Mouse (Mus musculus) forebrain, embryonic 14.5 days (tissue): ENCODE results near the gene Dock4. TPM values are rescaled to one million over a fixed set of nuclear protein-coding genes. Genes with fewer than 3 reads are reported as not detected.

Experiments used
- ATAC-seq: fragments of 200-750 bp; cut with Nextera tagmentation; 2 replicates; pipeline ENCODE4 v1.8.0; 2017; ENCODE audit warnings: mild to moderate bottlenecking, moderate library complexity
- DNase-seq: peaks from one replicate; pipeline ENCODE4 v3.0.0-alpha.2; 2015; ENCODE audit warnings: low spot score
- H3K27ac ChIP-seq: fragments of 300-500 bp; sonication (generic); 2 replicates; pipeline ENCODE4 v1.5.1; 2014; ENCODE audit warnings: low read depth, mild to moderate bottlenecking, control low read depth, low read length, moderate library complexity
- H3K27me3 ChIP-seq: fragments of 300-500 bp; sonication (generic); replicated peaks from 2 replicates; pipeline ENCODE4 v1.6.1; 2014; ENCODE audit warnings: low read length, control low read depth, mixed read lengths; ENCODE audit not compliant: control insufficient read depth, insufficient read depth
- H3K36me3 ChIP-seq: fragments of 300-500 bp; sonication (generic); 2 replicates; pipeline ENCODE4 v1.6.1; 2014; ENCODE audit warnings: low read length, control low read depth; ENCODE audit not compliant: control insufficient read depth, insufficient read depth
- H3K4me1 ChIP-seq: fragments of 300-500 bp; sonication (generic); 2 replicates; pipeline ENCODE4 v1.6.1; 2014; ENCODE audit warnings: antibody characterized with exemption, low read length, control low read depth; ENCODE audit not compliant: control insufficient read depth, insufficient read depth
- H3K4me2 ChIP-seq: fragments of 300-500 bp; sonication (generic); 2 replicates; pipeline ENCODE4 v1.6.1; 2014; ENCODE audit warnings: mild to moderate bottlenecking, control low read depth, low read length
- H3K4me3 ChIP-seq: fragments of 300-500 bp; sonication (generic); 2 replicates; pipeline ENCODE4 v1.5.1; 2014; ENCODE audit warnings: low read depth, low read length, control low read depth
- H3K9ac ChIP-seq: fragments of 300-500 bp; sonication (generic); 2 replicates; pipeline ENCODE4 v1.6.1; 2014; ENCODE audit warnings: mild to moderate bottlenecking, low read length, control low read depth, moderate library complexity
- H3K9me3 ChIP-seq: fragments of 300-500 bp; sonication (generic); replicated peaks from 2 replicates; pipeline ENCODE4 v1.6.1; 2016; ENCODE audit warnings: low read length, control low read depth, mixed read lengths; ENCODE audit not compliant: control insufficient read depth
- WGBS: fragments of 180-500 bp; shearing (Covaris S2); extraction: QIAGEN DNeasy Blood & Tissue Kit; methylation state at CpG from one replicate; pipeline ENCODE4 v1.1.7; 2014; 5-methylcytosine and 5-hydroxymethylcytosine counted together
- polyA plus RNA-seq: library from polyadenylated mRNA; unstranded; fragments of >200 nt; fragmentation: Nextera tagmentation; extraction: Ambion mirVana; gene quantifications from 2 replicates; pipeline ENCODE4 v1.2.1, GENCODE M21; 2014

Dock4 gene
- polyA plus RNA-seq, 1 experiment from 2014 or later: 9.7 TPM

DNA sequence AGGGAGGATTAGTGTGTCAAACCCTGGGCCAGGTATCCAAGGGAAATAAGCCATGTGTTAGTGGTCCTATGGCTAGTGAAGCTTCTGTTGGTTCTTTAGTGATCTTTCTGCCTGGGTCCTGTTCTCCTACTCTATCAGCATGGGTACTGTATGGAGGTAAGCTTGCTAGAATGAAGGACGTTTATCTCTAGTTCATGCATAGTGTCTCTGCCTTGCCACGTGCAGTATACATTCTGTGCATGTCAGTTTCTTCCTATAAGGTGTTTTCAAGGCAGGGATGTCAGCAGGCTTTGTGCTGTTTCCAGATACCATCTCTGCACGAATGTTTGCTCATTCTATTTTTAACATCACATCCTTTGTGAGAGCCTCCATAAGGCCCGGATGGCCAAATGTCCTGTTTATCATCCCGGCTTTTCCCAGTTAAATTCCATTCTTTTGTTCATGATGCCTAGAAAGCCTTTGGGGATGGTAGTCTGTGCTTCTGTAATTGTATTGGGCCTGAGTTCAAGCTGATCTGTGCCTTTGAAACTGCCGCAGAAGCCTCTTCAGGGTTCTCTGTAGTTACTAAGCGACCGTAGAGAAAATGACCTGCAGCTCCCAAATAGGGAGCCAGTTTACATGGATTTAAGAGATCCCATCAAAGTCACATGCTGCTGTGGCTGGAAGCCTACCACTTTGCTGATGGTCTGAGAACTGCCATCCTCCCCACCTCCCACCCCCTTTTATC lies 66.1 kb downstream of the Dock4 start:
- no peaks in the 10 kb centered on the region for H3K9me3 ChIP-seq
- no peaks in the 10 kb centered on the region for H3K27me3 ChIP-seq
- H3K4me2 ChIP-seq: no peak overlapping the region
- peaks cover 15% of the 10 kb centered on the region for H3K4me1 ChIP-seq
- WGBS: 62% methylated on average over 8 of the region's 8 CpGs
- no peak overlapping the region for H3K4me3 ChIP-seq
- no peak overlapping the region for H3K9ac ChIP-seq
- peak; percentile 54 for ATAC-seq
- no peaks in the 10 kb centered on the region for H3K36me3 ChIP-seq
- peak; percentile 54 for DNase-seq
- peak overlapping the region; percentile 39; the same call in 1 of the 2 replicates for H3K27ac ChIP-seq

DNA sequence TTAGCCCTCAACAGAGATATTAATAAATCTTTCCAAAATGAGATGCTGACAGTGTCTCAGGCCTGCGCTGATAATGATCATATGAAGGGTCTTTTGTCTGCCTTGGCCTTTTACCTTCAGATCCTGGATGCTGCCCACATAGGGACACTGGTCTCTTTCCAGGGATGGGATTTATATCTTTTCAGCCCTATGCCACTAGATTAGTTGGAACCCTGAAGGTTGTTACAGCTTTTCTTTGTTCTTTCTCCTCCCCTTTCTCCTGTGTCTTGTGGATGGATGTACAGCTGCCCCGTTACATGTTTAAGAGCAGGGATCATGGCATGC lies 66.6 kb downstream of the Dock4 start:
- no peaks in the 10 kb centered on the region for H3K36me3 ChIP-seq
- DNase-seq (no peak), ATAC-seq (peak; percentile 42; the same call in 1 of the 2 replicates)
- H3K4me2 ChIP-seq: no peak overlapping the region
- H3K27me3 ChIP-seq: no peaks in the 10 kb centered on the region
- H3K27ac ChIP-seq: no peak overlapping the region
- 63% methylated on average over 2 of the region's 2 CpGs for WGBS
- H3K9ac ChIP-seq: no peak overlapping the region
- no peaks in the 10 kb centered on the region for H3K9me3 ChIP-seq
- H3K4me1 ChIP-seq: peaks cover 15% of the 10 kb centered on the region
- no peak overlapping the region for H3K4me3 ChIP-seq

DNA sequence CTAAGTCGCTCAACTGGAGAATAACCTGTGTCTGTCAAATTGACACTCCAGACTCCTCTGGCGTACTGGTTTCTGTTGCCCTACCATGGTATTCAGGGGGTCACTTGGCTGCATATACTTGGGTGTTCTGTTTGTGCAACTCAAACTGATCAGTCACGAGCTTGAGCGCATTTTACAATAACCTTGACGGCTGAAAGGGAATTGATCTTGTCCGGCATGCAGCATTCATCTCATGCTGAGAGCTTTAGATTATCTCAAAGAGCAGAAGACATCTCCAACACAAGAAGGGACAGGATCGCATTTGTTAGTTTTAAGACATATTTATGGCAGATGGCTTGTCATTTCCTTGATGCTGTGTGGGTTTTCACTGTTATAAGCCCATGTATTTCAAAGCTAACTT lies 67.2 kb downstream of the Dock4 start:
- H3K27ac ChIP-seq: no peak overlapping the region
- DNase-seq (no peak), ATAC-seq (no peak)
- 52% methylated on average over 7 of the region's 7 CpGs for WGBS
- no peak overlapping the region for H3K9ac ChIP-seq
- H3K27me3 ChIP-seq: no peaks in the 10 kb centered on the region
- peaks cover 13% of the 10 kb centered on the region for H3K4me1 ChIP-seq
- no peaks in the 10 kb centered on the region for H3K9me3 ChIP-seq
- no peak overlapping the region for H3K4me2 ChIP-seq
- no peaks in the 10 kb centered on the region for H3K36me3 ChIP-seq
- H3K4me3 ChIP-seq: no peak overlapping the region

DNA sequence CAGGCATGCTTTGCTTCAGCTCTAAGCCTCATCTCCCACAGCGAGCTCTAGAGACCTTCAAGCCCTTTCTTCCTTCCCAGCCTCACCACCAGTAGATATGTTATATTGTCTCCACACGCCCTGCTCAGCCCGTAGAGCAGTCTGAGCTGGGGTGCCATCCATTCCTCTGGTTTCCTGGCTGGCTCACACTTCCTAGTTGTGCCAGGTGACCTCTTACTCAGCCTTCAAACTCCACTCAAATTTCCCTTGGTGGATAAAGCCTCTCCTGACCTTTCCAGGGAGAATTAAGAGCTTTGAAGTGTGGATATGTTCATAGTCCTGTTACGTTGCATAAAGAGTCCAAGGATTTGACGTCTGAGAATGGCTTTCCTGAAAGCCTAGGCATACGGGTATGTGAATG lies 68.3 kb downstream of the Dock4 start:
- no peak for ATAC-seq
- Histone ChIP-seq H3K36me3 (no peaks in the 10 kb centered on the region), H3K9ac (no peak overlapping the region), H3K27ac (no peak overlapping the region), H3K27me3 (no peaks in the 10 kb centered on the region), H3K4me2 (no peak overlapping the region), H3K4me3 (no peak overlapping the region), H3K9me3 (no peaks in the 10 kb centered on the region), H3K4me1 (peaks cover 8% of the 10 kb centered on the region)
- 87% methylated on average over 6 of the region's 6 CpGs for WGBS
- no peak for DNase-seq

DNA sequence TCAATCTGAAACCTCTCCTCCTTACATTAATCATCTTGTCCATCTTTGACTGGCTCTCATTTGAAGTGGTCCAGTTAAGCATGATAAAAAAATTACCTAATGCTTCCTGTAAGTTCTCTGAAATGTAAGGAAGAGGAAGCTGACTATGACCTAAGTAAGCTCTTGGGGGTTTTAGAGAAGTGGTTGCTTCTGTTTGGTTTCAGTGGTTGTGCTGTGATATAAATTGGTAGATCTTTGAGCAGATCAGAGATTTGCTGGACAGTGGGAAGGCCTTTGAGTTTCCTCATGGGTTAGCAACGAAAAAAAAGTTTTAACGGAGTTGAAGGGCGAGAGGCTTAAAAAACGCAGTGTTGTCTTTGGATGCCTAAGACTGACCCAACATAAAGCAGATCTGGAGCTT lies 76.7 kb downstream of the Dock4 start:
- Histone ChIP-seq H3K36me3 (no peaks in the 10 kb centered on the region), H3K4me3 (no peak overlapping the region), H3K27me3 (no peaks in the 10 kb centered on the region), H3K4me1 (no peaks in the 10 kb centered on the region), H3K9ac (no peak overlapping the region), H3K4me2 (no peak overlapping the region), H3K27ac (no peak overlapping the region), H3K9me3 (no peaks in the 10 kb centered on the region)
- DNase-seq (no peak), ATAC-seq (no peak)
- WGBS: 89% methylated on average over 4 of the region's 4 CpGs

DNA sequence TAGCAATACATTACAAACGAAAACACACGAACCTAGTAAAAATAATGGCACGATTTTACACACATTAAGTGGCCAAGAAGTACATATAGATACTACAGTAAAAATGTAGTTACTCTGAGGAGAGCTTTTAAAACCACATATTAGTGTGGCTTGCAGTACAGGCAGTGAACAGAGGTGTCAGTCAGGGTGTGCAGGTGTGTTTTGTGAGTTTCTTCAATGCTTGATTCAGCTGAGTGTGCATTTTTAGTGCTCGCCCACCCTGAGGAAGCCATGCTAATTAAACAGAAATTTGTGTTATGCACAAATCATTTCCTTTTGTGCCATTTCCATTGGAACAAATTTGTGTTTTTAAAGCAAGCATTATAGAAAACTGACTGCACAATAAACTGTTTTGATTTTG lies 77.3 kb downstream of the Dock4 start:
- H3K36me3 ChIP-seq: no peaks in the 10 kb centered on the region
- ATAC-seq (no peak), DNase-seq (no peak)
- 88% methylated on average over 4 of the region's 4 CpGs for WGBS
- H3K4me3 ChIP-seq: no peak overlapping the region
- H3K9me3 ChIP-seq: no peaks in the 10 kb centered on the region
- H3K4me1 ChIP-seq: no peaks in the 10 kb centered on the region
- no peak overlapping the region for H3K4me2 ChIP-seq
- no peaks in the 10 kb centered on the region for H3K27me3 ChIP-seq
- H3K9ac ChIP-seq: no peak overlapping the region
- no peak overlapping the region for H3K27ac ChIP-seq

DNA sequence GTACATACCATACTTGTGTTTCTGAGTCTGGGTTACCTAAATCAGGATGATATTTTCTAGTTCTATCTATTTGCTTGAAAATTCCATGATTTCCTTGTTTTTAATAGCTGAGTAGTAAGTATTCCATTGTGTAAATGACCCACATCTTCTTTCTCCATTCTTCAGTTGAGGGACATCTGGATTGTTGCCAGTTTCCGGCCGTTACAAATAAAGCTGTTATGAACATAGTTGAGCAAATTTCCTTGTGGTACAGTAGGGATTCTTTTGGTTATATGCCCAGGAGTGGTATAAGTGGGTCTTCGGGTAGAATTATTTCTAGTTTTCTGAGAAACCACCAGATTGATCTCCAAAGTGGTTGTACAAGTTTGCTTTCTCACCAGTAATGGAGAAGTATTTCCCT lies 79.3 kb downstream of the Dock4 start:
- Histone ChIP-seq H3K36me3 (no peaks in the 10 kb centered on the region), H3K27me3 (no peaks in the 10 kb centered on the region), H3K27ac (no peak overlapping the region), H3K4me3 (no peak overlapping the region), H3K4me1 (no peaks in the 10 kb centered on the region), H3K9me3 (no peaks in the 10 kb centered on the region), H3K4me2 (no peak overlapping the region), H3K9ac (no peak overlapping the region)
- DNase-seq: no peak
- no peak for ATAC-seq
- WGBS: 90% methylated on average over 3 of the region's 3 CpGs

DNA sequence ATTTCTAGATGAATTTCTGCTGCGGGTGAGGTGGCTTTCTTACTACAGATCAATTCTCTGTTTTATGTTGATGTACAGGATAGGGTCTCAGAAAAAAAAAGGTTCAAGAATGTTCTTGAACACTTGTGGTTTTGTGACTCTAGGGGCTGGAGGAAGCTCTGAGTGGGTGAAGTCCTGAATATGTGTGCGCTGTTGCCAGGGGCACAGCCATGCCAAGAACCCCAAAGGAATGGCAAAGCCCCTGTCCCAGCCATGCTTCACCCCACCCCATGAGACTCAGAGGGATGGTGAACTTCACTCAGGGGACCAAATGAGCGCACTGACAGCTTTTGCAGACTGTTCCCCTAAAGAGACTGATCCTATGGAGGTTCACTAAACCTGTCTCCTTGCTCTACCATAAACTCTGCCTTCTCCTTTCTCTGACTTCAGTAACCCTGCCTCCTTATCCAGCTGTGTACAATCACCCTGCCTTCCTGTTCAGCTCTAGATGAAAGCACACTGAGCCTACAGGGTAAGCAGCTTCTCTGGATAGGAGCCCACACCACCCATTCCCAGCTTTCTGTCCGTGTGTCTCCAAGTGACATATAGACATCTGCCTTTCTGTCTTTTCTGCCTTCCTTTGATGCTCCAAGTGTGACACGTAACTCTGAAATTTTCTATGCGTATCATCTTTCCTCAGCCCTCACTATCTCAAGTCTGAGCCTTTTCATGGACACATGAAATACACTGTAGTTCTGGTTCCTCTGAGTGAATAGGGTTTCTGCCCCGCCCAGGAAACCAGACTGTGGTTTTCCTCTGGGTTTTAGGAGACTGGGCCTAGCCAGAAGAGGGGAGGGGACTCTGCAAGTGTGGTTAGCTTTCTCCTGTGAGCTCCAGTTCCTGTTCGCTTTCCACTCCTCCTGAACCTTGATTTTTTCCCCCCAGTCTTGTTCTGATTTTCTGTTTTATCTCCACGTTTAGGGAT lies 90.2 kb downstream of the Dock4 start:
- Histone ChIP-seq H3K4me2 (no peak overlapping the region), H3K9me3 (no peaks in the 10 kb centered on the region), H3K27me3 (no peaks in the 10 kb centered on the region), H3K4me3 (no peak overlapping the region), H3K27ac (no peak overlapping the region), H3K4me1 (no peaks in the 10 kb centered on the region), H3K9ac (no peak overlapping the region), H3K36me3 (no peaks in the 10 kb centered on the region)
- 90% methylated on average over 9 of the region's 9 CpGs for WGBS
- no peak for ATAC-seq
- DNase-seq: no peak

DNA sequence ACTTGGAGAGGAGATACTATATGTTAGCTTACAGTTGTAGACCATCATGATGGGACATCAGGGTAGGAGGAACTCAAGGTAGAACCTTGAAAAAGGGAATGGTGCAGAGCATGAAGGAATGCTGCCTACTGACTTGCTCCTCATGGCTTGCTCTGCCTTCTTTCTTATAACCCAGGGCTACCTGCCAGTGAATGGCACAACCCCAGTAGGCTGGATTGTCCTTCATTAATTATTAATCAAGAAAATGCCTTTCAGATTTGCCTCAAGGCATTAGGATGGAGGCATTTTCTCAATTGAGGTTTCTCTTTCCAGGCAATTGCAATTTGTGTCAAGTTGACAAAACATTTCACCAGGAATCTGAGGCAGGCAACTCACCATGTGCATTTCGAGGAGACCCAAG lies 92.1 kb downstream of the Dock4 start:
- H3K36me3 ChIP-seq: no peaks in the 10 kb centered on the region
- H3K9me3 ChIP-seq: no peaks in the 10 kb centered on the region
- H3K4me3 ChIP-seq: no peak overlapping the region
- H3K27me3 ChIP-seq: no peaks in the 10 kb centered on the region
- 92% methylated on average over 1 of the region's 1 CpGs for WGBS
- no peaks in the 10 kb centered on the region for H3K4me1 ChIP-seq
- no peak overlapping the region for H3K27ac ChIP-seq
- ATAC-seq: no peak
- DNase-seq: no peak
- no peak overlapping the region for H3K4me2 ChIP-seq
- H3K9ac ChIP-seq: no peak overlapping the region
